Mouse (Mus musculus): ENCODE results near the gene Mcm10.

Mcm10 gene

GRCm38 (mm10) chr2:5036411-5037076 lies 24.0 kb upstream of the Mcm10 start:
- peaks cover 55% of the 10 kb centered on the region for H3K4me1 ChIP-seq (replicated peaks; ENCODE audit: low read depth, low read length)
- no peak overlapping the region for H3K4me3 ChIP-seq (replicated peaks; ENCODE audit: low read length)
- H3K9me3 ChIP-seq (ENCODE audit: low read length), result no peaks in the 10 kb centered on the region
- peaks cover 3% of the 10 kb centered on the region; the same call in 1 of the 2 replicates for H3K36me3 ChIP-seq (ENCODE audit: insufficient read depth, low read length)
- no peak for TF ChIP-seq NANOG (IDR thresholded peaks at IDR 0.05; ENCODE audit: borderline replicate concordance, low read length)
- H3K27me3 ChIP-seq (ENCODE audit: insufficient read depth, low read length), result no peaks in the 10 kb centered on the region

DNA sequence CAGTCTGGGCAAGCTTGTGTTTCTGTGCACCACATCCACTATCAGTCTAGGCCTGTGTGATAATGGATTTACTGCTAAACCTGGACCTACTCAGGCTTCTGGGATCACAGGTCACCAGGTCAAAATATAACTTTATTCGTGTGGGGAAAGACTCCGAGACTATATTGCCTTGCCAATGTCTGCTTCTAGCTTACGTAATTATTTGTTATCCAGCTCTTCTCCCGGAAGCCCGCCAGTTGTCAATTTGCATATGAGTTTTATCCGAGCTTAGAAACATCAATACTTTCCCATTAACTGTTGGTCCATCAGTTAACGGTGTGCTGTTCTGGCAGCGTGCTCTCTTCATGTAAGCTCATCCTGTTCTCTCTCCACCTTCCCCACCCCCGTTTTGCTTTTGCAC lies 22.6 kb upstream of the Mcm10 start:
- H3K27me3 ChIP-seq (ENCODE audit: insufficient read depth, low read length), result no peaks in the 10 kb centered on the region
- H3K4me1 ChIP-seq (replicated peaks; ENCODE audit: low read depth, low read length), result peaks cover 52% of the 10 kb centered on the region
- H3K4me3 ChIP-seq (replicated peaks; ENCODE audit: low read length), result no peak overlapping the region
- TF ChIP-seq NANOG (IDR thresholded peaks at IDR 0.05; ENCODE audit: borderline replicate concordance, low read length) (no peak), CTCF (conservative IDR thresholded peaks at IDR 0.05; ENCODE audit: low read length) (no peak), POU5F1 (IDR thresholded peaks at IDR 0.05; ENCODE audit: borderline replicate concordance, low read length) (no peak)
- H3K36me3 ChIP-seq (ENCODE audit: insufficient read depth, low read length), result peaks cover 3% of the 10 kb centered on the region; the same call in 1 of the 2 replicates
- no peaks in the 10 kb centered on the region for H3K9me3 ChIP-seq (ENCODE audit: low read length)

GRCm38 (mm10) chr2:5034801-5035200 lies 22.2 kb upstream of the Mcm10 start:
- no peaks in the 10 kb centered on the region for H3K9me3 ChIP-seq (ENCODE audit: low read length)
- no peak overlapping the region for H3K4me3 ChIP-seq (replicated peaks; ENCODE audit: low read length)
- peaks cover 3% of the 10 kb centered on the region; the same call in 1 of the 2 replicates for H3K36me3 ChIP-seq (ENCODE audit: insufficient read depth, low read length)
- TF ChIP-seq POU5F1 (IDR thresholded peaks at IDR 0.05; ENCODE audit: borderline replicate concordance, low read length) (no peak), CTCF (conservative IDR thresholded peaks at IDR 0.05; ENCODE audit: low read length) (no peak), NANOG (IDR thresholded peaks at IDR 0.05; ENCODE audit: borderline replicate concordance, low read length) (no peak)
- no peaks in the 10 kb centered on the region for H3K27me3 ChIP-seq (ENCODE audit: insufficient read depth, low read length)
- H3K4me1 ChIP-seq (replicated peaks; ENCODE audit: low read depth, low read length), result peaks cover 52% of the 10 kb centered on the region

DNA sequence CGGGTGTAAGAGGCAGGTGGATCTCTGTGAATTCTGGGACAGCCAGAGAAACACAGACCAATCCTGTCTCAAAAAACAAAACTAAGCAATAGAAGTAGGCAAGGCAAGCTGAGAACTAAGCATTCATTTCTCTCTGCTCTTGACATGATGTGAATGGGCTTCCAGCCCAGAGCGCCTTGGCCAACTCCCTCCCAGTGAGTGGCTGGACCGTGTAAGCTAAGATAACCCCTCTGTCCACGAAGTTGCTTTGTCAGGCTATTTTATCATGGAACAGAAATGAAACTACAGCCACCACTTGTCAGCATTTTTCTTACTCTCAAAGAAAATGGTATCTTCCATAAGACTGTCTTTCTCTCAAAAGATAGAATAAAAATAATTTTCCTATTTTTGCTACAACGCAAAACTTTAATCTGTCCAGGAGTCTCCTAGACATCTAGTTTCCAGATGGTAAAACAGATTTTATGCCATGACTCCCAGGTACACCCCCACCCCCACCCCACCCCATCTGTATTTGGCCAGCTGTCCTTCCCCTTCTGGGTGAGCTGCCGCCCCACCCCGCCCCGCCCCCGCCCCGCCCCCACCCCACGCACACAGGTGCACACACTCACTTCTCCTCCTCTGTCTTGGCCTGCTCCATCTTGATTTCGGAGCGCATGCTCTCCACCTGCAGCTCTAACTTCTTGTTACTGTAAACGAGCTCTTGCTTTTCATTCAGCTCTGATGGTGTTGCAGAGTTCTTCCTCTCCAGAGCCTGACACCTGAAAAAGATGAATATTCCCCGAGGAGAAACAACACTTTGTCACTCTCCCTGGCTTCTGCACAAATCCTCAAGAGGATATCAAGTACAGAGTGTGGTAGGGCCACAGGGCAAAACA lies 21.2 kb upstream of the Mcm10 start:
- TF ChIP-seq NANOG (IDR thresholded peaks at IDR 0.05; ENCODE audit: borderline replicate concordance, low read length) (no peak), CTCF (conservative IDR thresholded peaks at IDR 0.05; ENCODE audit: low read length) (no peak), POU5F1 (IDR thresholded peaks at IDR 0.05; ENCODE audit: borderline replicate concordance, low read length) (no peak)
- Histone ChIP-seq H3K4me1 (replicated peaks; ENCODE audit: low read depth, low read length) (peaks cover 52% of the 10 kb centered on the region), H3K9me3 (ENCODE audit: low read length) (no peaks in the 10 kb centered on the region), H3K27me3 (ENCODE audit: insufficient read depth, low read length) (no peaks in the 10 kb centered on the region), H3K36me3 (ENCODE audit: insufficient read depth, low read length) (peaks cover 4% of the 10 kb centered on the region; the same call in 1 of the 2 replicates), H3K4me3 (replicated peaks; ENCODE audit: low read length) (no peak overlapping the region)

DNA sequence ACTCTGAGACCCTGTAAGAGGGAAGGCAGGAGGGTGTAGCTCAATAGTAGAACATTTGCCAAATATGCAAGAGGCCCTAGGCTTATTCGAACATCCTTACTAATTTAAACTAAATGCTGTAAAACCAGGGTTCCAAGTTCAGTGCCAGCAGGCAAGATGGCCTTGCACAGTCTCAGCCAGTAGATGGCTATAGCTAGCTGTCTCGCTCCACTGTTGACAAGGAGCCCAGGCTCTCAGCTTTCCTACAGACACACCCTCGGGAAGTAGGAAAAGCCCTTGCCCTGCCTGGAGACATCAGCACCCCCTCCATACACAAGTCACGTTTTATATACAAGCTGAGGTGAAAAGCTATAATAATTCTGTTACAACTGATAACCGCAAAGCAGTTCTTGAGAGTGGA lies 20.1 kb upstream of the Mcm10 start:
- H3K9me3 ChIP-seq (ENCODE audit: low read length), result no peaks in the 10 kb centered on the region
- H3K27me3 ChIP-seq (ENCODE audit: insufficient read depth, low read length), result no peaks in the 10 kb centered on the region
- H3K4me3 ChIP-seq (replicated peaks; ENCODE audit: low read length), result no peak overlapping the region
- TF ChIP-seq POU5F1 (IDR thresholded peaks at IDR 0.05; ENCODE audit: borderline replicate concordance, low read length), result no peak
- H3K36me3 ChIP-seq (ENCODE audit: insufficient read depth, low read length), result peaks cover 4% of the 10 kb centered on the region; the same call in 1 of the 2 replicates
- H3K4me1 ChIP-seq (replicated peaks; ENCODE audit: low read depth, low read length), result peaks cover 52% of the 10 kb centered on the region

- Histone ChIP-seq H3K9me3 (ENCODE audit: low read length) (no peaks in the 10 kb centered on the region), H3K4me1 (replicated peaks; ENCODE audit: low read depth, low read length) (peaks cover 51% of the 10 kb centered on the region), H3K27me3 (ENCODE audit: insufficient read depth, low read length) (no peaks in the 10 kb centered on the region), H3K4me3 (replicated peaks; ENCODE audit: low read length) (no peak overlapping the region), H3K36me3 (ENCODE audit: insufficient read depth, low read length) (peaks cover 7% of the 10 kb centered on the region; the same call in 1 of the 2 replicates)
- TF ChIP-seq POU5F1 (IDR thresholded peaks at IDR 0.05; ENCODE audit: borderline replicate concordance, low read length) (no peak), CTCF (conservative IDR thresholded peaks at IDR 0.05; ENCODE audit: low read length) (no peak), NANOG (IDR thresholded peaks at IDR 0.05; ENCODE audit: borderline replicate concordance, low read length) (no peak)
Observed at GRCm38 (mm10) chr2:5031215-5031614, 18.6 kb upstream of the Mcm10 start.

DNA sequence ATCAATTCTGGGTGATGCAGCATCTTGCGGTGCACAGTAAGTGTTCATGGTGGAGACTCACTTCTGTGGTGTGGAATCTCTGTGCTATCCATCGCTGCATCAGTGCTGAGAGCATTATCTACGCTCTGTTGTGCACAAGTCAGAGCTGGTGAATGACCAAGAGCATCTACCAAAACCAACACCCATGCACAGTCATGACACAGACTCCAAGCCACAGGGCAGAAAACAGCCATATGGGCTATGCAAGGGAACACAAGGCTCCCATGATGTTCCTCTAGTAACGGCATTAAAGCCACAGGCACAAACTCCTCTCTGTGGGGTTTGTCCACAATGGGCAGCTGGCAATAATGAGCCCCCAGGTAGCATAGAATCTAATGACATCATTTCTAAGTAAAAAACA lies 17.2 kb upstream of the Mcm10 start:
- Histone ChIP-seq H3K27me3 (ENCODE audit: insufficient read depth, low read length) (no peaks in the 10 kb centered on the region), H3K9me3 (ENCODE audit: low read length) (no peaks in the 10 kb centered on the region), H3K4me3 (replicated peaks; ENCODE audit: low read length) (no peak overlapping the region), H3K36me3 (ENCODE audit: insufficient read depth, low read length) (peaks cover 7% of the 10 kb centered on the region; the same call in 1 of the 2 replicates), H3K4me1 (replicated peaks; ENCODE audit: low read depth, low read length) (peaks cover 48% of the 10 kb centered on the region)
- TF ChIP-seq NANOG (IDR thresholded peaks at IDR 0.05; ENCODE audit: borderline replicate concordance, low read length) (no peak), CTCF (conservative IDR thresholded peaks at IDR 0.05; ENCODE audit: low read length) (no peak), POU5F1 (IDR thresholded peaks at IDR 0.05; ENCODE audit: borderline replicate concordance, low read length) (no peak)

DNA sequence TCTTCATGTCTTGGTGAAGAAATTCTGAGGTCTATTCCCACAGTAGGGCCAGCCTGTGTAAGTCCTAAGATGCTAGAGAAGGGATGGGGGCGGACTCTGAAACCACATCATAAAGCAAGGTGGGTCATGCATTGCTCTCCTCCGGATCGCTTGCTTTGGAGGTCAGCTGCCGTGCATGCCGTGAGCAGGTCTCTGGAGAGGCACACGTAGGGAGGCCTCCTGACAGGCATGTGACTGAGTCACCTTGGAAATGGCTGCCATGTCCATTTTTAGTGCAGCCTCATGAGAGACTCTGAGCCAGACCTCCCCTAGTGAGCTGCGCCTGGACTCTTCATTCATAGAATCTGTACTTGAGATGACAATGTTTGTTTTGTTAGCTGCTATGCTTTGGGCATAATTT lies 15.5 kb upstream of the Mcm10 start:
- Histone ChIP-seq H3K36me3 (ENCODE audit: insufficient read depth, low read length) (peaks cover 7% of the 10 kb centered on the region; the same call in 1 of the 2 replicates), H3K27me3 (ENCODE audit: insufficient read depth, low read length) (no peaks in the 10 kb centered on the region), H3K4me3 (replicated peaks; ENCODE audit: low read length) (0 out of 2 replicates have a peak overlapping the region, but pooled peaks have one; percentile 1), H3K4me1 (replicated peaks; ENCODE audit: low read depth, low read length) (peaks cover 37% of the 10 kb centered on the region), H3K9me3 (ENCODE audit: low read length) (no peaks in the 10 kb centered on the region)
- TF ChIP-seq CTCF (conservative IDR thresholded peaks at IDR 0.05; ENCODE audit: low read length) (no peak), POU5F1 (IDR thresholded peaks at IDR 0.05; ENCODE audit: borderline replicate concordance, low read length) (no peak), NANOG (IDR thresholded peaks at IDR 0.05; ENCODE audit: borderline replicate concordance, low read length) (no peak)

Data from E14TG2a.4 (cell line).